Mouse (Mus musculus) brain, embryonic 14.5 days (tissue): Measurements from ENCODE around the gene Neb.

ENCODE experiments used
- CTCF ChIP-seq: fragments of 200-500 bp; IDR thresholded peaks from 2 replicates; pipeline ENCODE4 v1.5.1; 2012; ENCODE audit warnings: inconsistent platforms, mild to moderate bottlenecking, moderate library complexity, borderline replicate concordance; ENCODE audit not compliant: insufficient read depth, insufficient read length; ENCODE audit errors: extremely low read depth
- POLR2A ChIP-seq: fragments of 200-500 bp; IDR thresholded peaks from 2 replicates; pipeline ENCODE4 v1.6.1; 2012; ENCODE audit warnings: mild to moderate bottlenecking, inconsistent platforms, borderline replicate concordance; ENCODE audit not compliant: poor library complexity, insufficient read depth, insufficient read length, severe bottlenecking; ENCODE audit errors: extremely low read depth

DNA sequence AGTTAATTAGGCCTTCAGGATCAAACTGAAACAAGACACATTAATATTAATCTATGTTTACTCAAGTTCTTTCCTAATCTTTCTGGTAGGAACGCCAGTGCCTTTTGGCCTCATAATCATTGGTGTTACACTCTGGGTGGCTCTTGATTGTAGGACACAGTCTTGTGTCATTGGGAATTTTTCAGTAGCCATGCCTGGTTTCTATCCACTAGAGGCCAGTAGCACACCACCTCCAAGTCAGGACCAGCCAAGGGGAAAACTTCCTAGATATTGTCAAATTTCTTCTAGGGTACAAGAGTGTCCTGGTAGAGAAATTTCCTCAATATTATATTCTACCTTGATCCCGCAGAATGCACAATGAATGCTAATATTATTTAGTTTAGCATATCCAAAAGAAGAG lies 116.1 kb downstream of the Neb start:
- TF ChIP-seq CTCF (peak; percentile 77), POLR2A (no peak)
